Mouse (Mus musculus) heart, postnatal 0 days (tissue): ENCODE data around the gene Plcb4.

Experiments
- CTCF ChIP-seq: IDR thresholded peaks from 2 replicates; pipeline ENCODE4 v1.5.1; 2016; ENCODE audit warnings: antibody characterized with exemption, control low read depth, low read depth
- EP300 ChIP-seq: IDR thresholded peaks from 2 replicates; pipeline ENCODE4 v1.6.1; 2016; ENCODE audit warnings: antibody characterized with exemption, low read depth

DNA sequence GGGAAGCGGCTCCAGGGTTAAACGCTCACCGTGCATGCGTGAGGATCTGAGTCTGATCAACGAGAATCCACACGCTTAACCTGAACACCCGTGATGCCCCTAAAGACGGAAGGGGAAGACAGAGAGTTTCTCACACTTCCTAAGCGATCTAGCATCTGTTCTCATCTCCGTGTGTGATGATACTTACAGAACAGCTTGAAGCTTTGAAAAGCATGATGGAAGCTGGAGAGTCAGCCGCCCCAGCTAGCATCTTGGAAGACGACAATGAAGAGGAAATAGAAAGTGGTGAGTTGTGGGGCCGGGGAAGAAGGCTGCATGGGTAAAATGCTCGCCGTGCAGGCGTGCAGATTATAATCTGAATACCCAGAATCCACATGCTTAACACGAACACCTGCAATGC lies 299.6 kb downstream of the Plcb4 start:
- no peak for TF ChIP-seq CTCF
- no peak for TF ChIP-seq EP300
